ENCODE assay signal across 9 mouse cellular contexts in the genomic region with DNA sequence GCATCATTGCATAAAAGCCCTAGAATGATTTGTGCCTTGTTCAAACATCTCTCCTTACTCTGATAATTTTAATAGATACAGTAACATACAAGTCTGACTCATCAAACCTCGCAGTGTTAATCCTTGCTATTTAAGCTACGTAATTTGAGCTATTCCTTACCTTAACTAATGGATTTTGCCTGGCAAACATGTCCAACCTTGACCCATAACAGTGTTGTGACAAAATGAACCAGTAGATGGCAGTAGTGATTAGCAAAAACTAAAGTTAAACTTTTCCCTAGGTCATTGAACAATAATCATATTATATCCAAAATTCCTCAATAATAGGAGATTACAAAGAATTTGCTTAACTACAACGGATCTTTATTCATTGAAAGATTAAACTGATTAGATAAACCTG.
DNase-seq lines count a peak whose midpoint lies in the region; ATAC-seq and TF ChIP-seq lines count a peak whose summit lies in the region.
"Had no signal": no experiment of that assay in that cellular context is flagged by ENCODE, and none has a peak within 500 bp of the region (broad histone marks: within the 10 kb centered on the region; RNA-seq: fewer than 3 reads in every experiment).

No protein-coding gene starts in this region.

- no peaks in the 10 kb centered on the region for H3K4me1 ChIP-seq in ES-Bruce4 (ENCODE audit: control insufficient read depth, insufficient read depth, low read length)

- ATAC-seq in activated CD4-positive, CD25-positive, alpha-beta regulatory T cell, adult 4 months, result no peak

- no peaks in the 10 kb centered on the region for H3K27me3 ChIP-seq in ES-Bruce4 (ENCODE audit: control insufficient read depth, insufficient read depth, low read length, poor library complexity, severe bottlenecking)

- H3K9ac ChIP-seq in ES-Bruce4 (ENCODE audit: low read depth, poor library complexity, severe bottlenecking), result no peak overlapping the region

- no peak for TF ChIP-seq EP300 in ES-Bruce4 (IDR thresholded peaks at IDR 0.05; ENCODE audit: insufficient read depth, low read depth, low read length)

- TF ChIP-seq POLR2A in ES-Bruce4 (IDR thresholded peaks at IDR 0.05; ENCODE audit: insufficient read depth, low read length), result no peak

- DNase-seq in layer of hippocampus, adult 11-12 months (ENCODE audit: low spot score), result peak; percentile 13
- no peak for DNase-seq in layer of hippocampus, postnatal 10 days (ENCODE audit: low spot score in 2 of 2)
- peak; percentile 32 for DNase-seq in R1 (ENCODE audit: low read depth, low spot score)
- peak; percentile 42 for DNase-seq in hindlimb bud, embryonic 11.5 days (ENCODE audit: extremely low spot score, low read depth, low spot score)
- no peak for DNase-seq in urinary bladder, postnatal 14 days (ENCODE audit: low spot score)
- DNase-seq in adrenal gland, adult 18-20 months (ENCODE audit: low spot score in 2 of 2), result no peak
- DNase-seq: kidney, adult 11 months had no signal

- peak; percentile 29 for TF ChIP-seq CTCF in ES-Bruce4 (IDR thresholded peaks at IDR 0.05; ENCODE audit: low read depth, low read length)

- H3K9me3 ChIP-seq in ES-Bruce4 (replicated peaks; ENCODE audit: control insufficient read depth, insufficient read depth, low read length, poor library complexity, severe bottlenecking), result no peaks in the 10 kb centered on the region

- H3K27ac ChIP-seq in ES-Bruce4 (ENCODE audit: insufficient read depth, low read length), result no peak overlapping the region

- H3K4me3 ChIP-seq in ES-Bruce4 (ENCODE audit: low read depth, low read length), result no peak overlapping the region

- H3K36me3 ChIP-seq in ES-Bruce4 (ENCODE audit: control insufficient read depth, insufficient read depth, low read length, poor library complexity, severe bottlenecking), result no peaks in the 10 kb centered on the region

Comparison
In these comparisons a context has a peak if more than half of its experiments do, and no peak if none do; other contexts are left out.
1. DNase-seq: peak in layer of hippocampus, adult 11-12 months (single experiment), R1 (single experiment) and hindlimb bud, embryonic 11.5 days (single experiment); none in layer of hippocampus, postnatal 10 days (0 of 2), urinary bladder, postnatal 14 days (single experiment) and adrenal gland, adult 18-20 months (0 of 2).